Mouse (Mus musculus) embryonic facial prominence, embryonic 14.5 days (tissue): ENCODE measurements around the gene Ccdc30. TPM values are rescaled to one million over a fixed set of nuclear protein-coding genes. Genes with fewer than 3 reads are reported as not detected.
A peak's percentile ranks its signal among the peaks of the same experiment; 100 is the strongest.

Experiments
- ATAC-seq: fragments of 200-750 bp; cut with Nextera tagmentation; 2 replicates; pipeline ENCODE4 v1.8.0; 2017; ENCODE audit warnings: low read depth, moderate number of reproducible peaks, moderate TSS enrichment
- DNase-seq: peaks from one replicate; pipeline ENCODE4 v3.0.0-alpha.2; 2015; ENCODE audit warnings: low spot score
- H3K27ac ChIP-seq: fragments of 300-500 bp; sonication (generic); replicated peaks from 2 replicates; pipeline ENCODE4 v1.5.1; 2014; ENCODE audit warnings: low read depth, mild to moderate bottlenecking, low read length, moderate library complexity
- H3K27me3 ChIP-seq: fragments of 300-500 bp; sonication (generic); replicated peaks from 2 replicates; pipeline ENCODE4 v1.6.1; 2014; ENCODE audit warnings: low read length; ENCODE audit not compliant: control insufficient read depth, insufficient read depth
- H3K36me3 ChIP-seq: fragments of 300-500 bp; sonication (generic); 2 replicates; pipeline ENCODE4 v1.6.1; 2014; ENCODE audit warnings: low read length, mixed read lengths; ENCODE audit not compliant: control insufficient read depth, insufficient read depth
- H3K4me1 ChIP-seq: fragments of 300-500 bp; sonication (generic); 2 replicates; pipeline ENCODE4 v1.6.1; 2014; ENCODE audit warnings: antibody characterized with exemption, low read length; ENCODE audit not compliant: control insufficient read depth, insufficient read depth
- H3K4me2 ChIP-seq: fragments of 300-500 bp; sonication (generic); 2 replicates; pipeline ENCODE4 v1.6.1; 2014; ENCODE audit warnings: low read depth, mild to moderate bottlenecking, low read length, moderate library complexity, mixed read lengths
- H3K4me3 ChIP-seq: fragments of 300-500 bp; sonication (generic); 2 replicates; pipeline ENCODE4 v1.5.1; 2014; ENCODE audit warnings: low read depth, mild to moderate bottlenecking, low read length
- H3K9ac ChIP-seq: fragments of 300-500 bp; sonication (generic); 2 replicates; pipeline ENCODE4 v1.6.1; 2014; ENCODE audit warnings: low read depth, mild to moderate bottlenecking, low read length, moderate library complexity, mixed read lengths
- H3K9me3 ChIP-seq: fragments of 300-500 bp; sonication (generic); 2 replicates; pipeline ENCODE4 v1.6.1; 2016; ENCODE audit warnings: low read length; ENCODE audit not compliant: control insufficient read depth
- WGBS: fragments of 180-500 bp; shearing (Covaris S2); extraction: QIAGEN DNeasy Blood & Tissue Kit; methylation state at CpG from one replicate; pipeline ENCODE4 v1.1.7; 2014; 5-methylcytosine and 5-hydroxymethylcytosine counted together
- polyA plus RNA-seq: library from polyadenylated mRNA; unstranded; fragments of >200 nt; fragmentation: Nextera tagmentation; extraction: Ambion mirVana; gene quantifications from 2 replicates; pipeline ENCODE4 v1.2.1, GENCODE M21; 2014

Gene Ccdc30
- polyA plus RNA-seq, 1 experiment from 2014 or later: 5.7 TPM

- Histone ChIP-seq H3K4me1 (no peaks in the 10 kb centered on the region), H3K9me3 (peaks cover 24% of the 10 kb centered on the region), H3K27ac (no peak overlapping the region), H3K27me3 (no peaks in the 10 kb centered on the region), H3K36me3 (no peaks in the 10 kb centered on the region), H3K9ac (no peak overlapping the region), H3K4me3 (no peak overlapping the region), H3K4me2 (no peak overlapping the region)
- DNase-seq: no peak
- ATAC-seq: no peak
- 89% methylated on average over 2 of the region's 2 CpGs for WGBS
Observed at GRCm38 (mm10) chr4:119403431-119403830, 11.9 kb downstream of the Ccdc30 start.

- H3K9me3 ChIP-seq: peaks cover 18% of the 10 kb centered on the region
- 60% methylated on average over 7 of the region's 7 CpGs for WGBS
- no peaks in the 10 kb centered on the region for H3K36me3 ChIP-seq
- ATAC-seq (no peak), DNase-seq (no peak)
- no peaks in the 10 kb centered on the region for H3K27me3 ChIP-seq
- H3K4me3 ChIP-seq: no peak overlapping the region
- no peaks in the 10 kb centered on the region for H3K4me1 ChIP-seq
- no peak overlapping the region for H3K9ac ChIP-seq
- no peak overlapping the region for H3K4me2 ChIP-seq
- no peak overlapping the region for H3K27ac ChIP-seq
Observed at GRCm38 (mm10) chr4:119400896-119401295, 14.4 kb downstream of the Ccdc30 start.

GRCm38 (mm10) chr4:119398751-119399150 lies 16.6 kb downstream of the Ccdc30 start:
- Histone ChIP-seq H3K27ac (no peak overlapping the region), H3K36me3 (no peaks in the 10 kb centered on the region), H3K4me2 (no peak overlapping the region), H3K4me1 (no peaks in the 10 kb centered on the region), H3K9ac (no peak overlapping the region), H3K9me3 (peaks cover 17% of the 10 kb centered on the region), H3K27me3 (no peaks in the 10 kb centered on the region), H3K4me3 (no peak overlapping the region)
- DNase-seq: no peak
- 76% methylated on average over 7 of the region's 7 CpGs for WGBS
- ATAC-seq: no peak

- WGBS: 88% methylated on average over 1 of the region's 1 CpGs
- Histone ChIP-seq H3K27me3 (no peaks in the 10 kb centered on the region), H3K4me2 (no peak overlapping the region), H3K36me3 (no peaks in the 10 kb centered on the region), H3K4me1 (no peaks in the 10 kb centered on the region), H3K9ac (no peak overlapping the region), H3K9me3 (peaks cover 10% of the 10 kb centered on the region; the same call in 1 of the 2 replicates), H3K27ac (no peak overlapping the region), H3K4me3 (no peak overlapping the region)
- DNase-seq: no peak
- ATAC-seq: no peak
Observed at GRCm38 (mm10) chr4:119390369-119390768, 25.0 kb downstream of the Ccdc30 start.

GRCm38 (mm10) chr4:119389184-119389583 lies 26.1 kb downstream of the Ccdc30 start:
- no peak overlapping the region for H3K4me3 ChIP-seq
- WGBS: 52% methylated on average over 3 of the region's 3 CpGs
- H3K27ac ChIP-seq: no peak overlapping the region
- H3K27me3 ChIP-seq: no peaks in the 10 kb centered on the region
- peaks cover 10% of the 10 kb centered on the region; the same call in 1 of the 2 replicates for H3K9me3 ChIP-seq
- no peaks in the 10 kb centered on the region for H3K36me3 ChIP-seq
- no peak overlapping the region for H3K9ac ChIP-seq
- DNase-seq: no peak
- no peak for ATAC-seq
- H3K4me1 ChIP-seq: no peaks in the 10 kb centered on the region
- H3K4me2 ChIP-seq: no peak overlapping the region

GRCm38 (mm10) chr4:119381471-119382190 lies 33.7 kb downstream of the Ccdc30 start:
- DNase-seq (no peak), ATAC-seq (no peak)
- Histone ChIP-seq H3K27ac (no peak overlapping the region), H3K4me1 (no peaks in the 10 kb centered on the region), H3K9me3 (no peaks in the 10 kb centered on the region), H3K36me3 (no peaks in the 10 kb centered on the region), H3K27me3 (no peaks in the 10 kb centered on the region), H3K9ac (no peak overlapping the region), H3K4me2 (no peak overlapping the region), H3K4me3 (no peak overlapping the region)
- WGBS: 71% methylated on average over 7 of the region's 7 CpGs

GRCm38 (mm10) chr4:119369460-119369859 lies 45.9 kb downstream of the Ccdc30 start:
- Histone ChIP-seq H3K27ac (no peak overlapping the region), H3K9ac (no peak overlapping the region), H3K4me2 (no peak overlapping the region), H3K4me1 (no peaks in the 10 kb centered on the region), H3K4me3 (no peak overlapping the region), H3K36me3 (no peaks in the 10 kb centered on the region), H3K27me3 (no peaks in the 10 kb centered on the region), H3K9me3 (no peaks in the 10 kb centered on the region)
- ATAC-seq (no peak), DNase-seq (no peak)
- 81% methylated on average over 6 of the region's 6 CpGs for WGBS

GRCm38 (mm10) chr4:119366758-119367526 lies 48.4 kb downstream of the Ccdc30 start:
- 55% methylated on average over 4 of the region's 4 CpGs for WGBS
- Histone ChIP-seq H3K27ac (no peak overlapping the region), H3K9ac (no peak overlapping the region), H3K36me3 (no peaks in the 10 kb centered on the region), H3K9me3 (no peaks in the 10 kb centered on the region), H3K4me3 (no peak overlapping the region), H3K27me3 (no peaks in the 10 kb centered on the region), H3K4me2 (no peak overlapping the region), H3K4me1 (no peaks in the 10 kb centered on the region)
- ATAC-seq (no peak), DNase-seq (peak; percentile 33)
